Mouse (Mus musculus): Measurements from ENCODE around the gene Prl2b1. TPM values are rescaled to one million over a fixed set of nuclear protein-coding genes. Genes with fewer than 3 reads are reported as not detected.
A peak's percentile ranks its signal among the peaks of the same experiment; 100 is the strongest.

Prl2b1 gene
- polyA plus RNA-seq (2014; fragmentation: Nextera tagmentation; extraction: Ambion mirVana) = not detected in 2 replicates

GRCm38 (mm10) chr13:27390746-27391145, at the start of gene Prl2b1:
Gene Prl2b1 (minus strand): TSS chr13:27390846.
- no peaks in the 10 kb centered on the region for H3K27me3 ChIP-seq (ENCODE audit: control insufficient read depth, insufficient read depth, low read length)
- H3K27ac ChIP-seq (ENCODE audit: low read depth, low read length) = no peak within 1 kb of the TSS
- no peak within 1 kb of the TSS for H3K4me2 ChIP-seq
- no peaks in the 10 kb centered on the region for H3K9me3 ChIP-seq (replicated peaks; ENCODE audit: control insufficient read depth, low read length)
- ATAC-seq (replicated peaks; ENCODE audit: insufficient number of reproducible peaks, low FRiP score, low TSS enrichment) = no peak
- H3K36me3 ChIP-seq (ENCODE audit: control insufficient read depth, insufficient read depth, low read length) = no peaks in the 10 kb centered on the region
- H3K4me1 ChIP-seq (ENCODE audit: control insufficient read depth, insufficient read depth, low read length) = no peaks in the 10 kb centered on the region
- WGBS (ENCODE audit: insufficient replicate concordance) = 67% methylated on average over 6 of the region's 6 CpGs
- no peak within 1 kb of the TSS for H3K9ac ChIP-seq (ENCODE audit: low read depth, low read length)
- H3K4me3 ChIP-seq (ENCODE audit: low read depth, low read length) = no peak within 1 kb of the TSS

GRCm38 (mm10) chr13:27438588-27438987, 47.9 kb upstream of the Prl2b1 start, which contains the start of gene Prl8a6:
Gene Prl8a6 (minus strand): TSS chr13:27438688.
- Histone ChIP-seq H3K4me3 (ENCODE audit: low read depth, low read length) (no peak within 1 kb of the TSS), H3K27me3 (ENCODE audit: control insufficient read depth, insufficient read depth, low read length) (no peaks in the 10 kb centered on the region), H3K4me2 (no peak within 1 kb of the TSS), H3K9ac (ENCODE audit: low read depth, low read length) (no peak within 1 kb of the TSS), H3K9me3 (replicated peaks; ENCODE audit: control insufficient read depth, low read length) (no peaks in the 10 kb centered on the region), H3K36me3 (ENCODE audit: control insufficient read depth, insufficient read depth, low read length) (no peaks in the 10 kb centered on the region), H3K4me1 (ENCODE audit: control insufficient read depth, insufficient read depth, low read length) (no peaks in the 10 kb centered on the region), H3K27ac (ENCODE audit: low read depth, low read length) (no peak within 1 kb of the TSS)
- WGBS (ENCODE audit: insufficient replicate concordance) = 72% methylated on average over 3 of the region's 3 CpGs
- no peak for ATAC-seq (replicated peaks; ENCODE audit: insufficient number of reproducible peaks, low FRiP score, low TSS enrichment)

GRCm38 (mm10) chr13:27433159-27433558, 42.5 kb upstream of the Prl2b1 start:
- Histone ChIP-seq H3K4me3 (ENCODE audit: low read depth, low read length) (no peak overlapping the region), H3K36me3 (ENCODE audit: control insufficient read depth, insufficient read depth, low read length) (no peaks in the 10 kb centered on the region), H3K4me2 (no peak overlapping the region), H3K27ac (ENCODE audit: low read depth, low read length) (no peak overlapping the region), H3K4me1 (ENCODE audit: control insufficient read depth, insufficient read depth, low read length) (no peaks in the 10 kb centered on the region), H3K9me3 (replicated peaks; ENCODE audit: control insufficient read depth, low read length) (no peaks in the 10 kb centered on the region), H3K9ac (ENCODE audit: low read depth, low read length) (no peak overlapping the region), H3K27me3 (ENCODE audit: control insufficient read depth, insufficient read depth, low read length) (no peaks in the 10 kb centered on the region)
- 76% methylated on average over 1 of the region's 1 CpGs for WGBS (ENCODE audit: insufficient replicate concordance)
- no peak for ATAC-seq (replicated peaks; ENCODE audit: insufficient number of reproducible peaks, low FRiP score, low TSS enrichment)

- Histone ChIP-seq H3K9ac (ENCODE audit: low read depth, low read length) (no peak overlapping the region), H3K4me2 (no peak overlapping the region)
- no peak for ATAC-seq (replicated peaks; ENCODE audit: insufficient number of reproducible peaks, low FRiP score, low TSS enrichment)
Measured at GRCm38 (mm10) chr13:27413640-27414039, 23.0 kb upstream of the Prl2b1 start.

GRCm38 (mm10) chr13:27399061-27399724, 8.5 kb upstream of the Prl2b1 start:
- Histone ChIP-seq H3K4me3 (ENCODE audit: low read depth, low read length) (no peak overlapping the region), H3K27ac (ENCODE audit: low read depth, low read length) (no peak overlapping the region), H3K27me3 (ENCODE audit: control insufficient read depth, insufficient read depth, low read length) (no peaks in the 10 kb centered on the region), H3K9me3 (replicated peaks; ENCODE audit: control insufficient read depth, low read length) (no peaks in the 10 kb centered on the region), H3K9ac (ENCODE audit: low read depth, low read length) (no peak overlapping the region), H3K4me1 (ENCODE audit: control insufficient read depth, insufficient read depth, low read length) (no peaks in the 10 kb centered on the region), H3K4me2 (no peak overlapping the region), H3K36me3 (ENCODE audit: control insufficient read depth, insufficient read depth, low read length) (no peaks in the 10 kb centered on the region)
- no peak for ATAC-seq (replicated peaks; ENCODE audit: insufficient number of reproducible peaks, low FRiP score, low TSS enrichment)
- 83% methylated on average over 7 of the region's 7 CpGs for WGBS (ENCODE audit: insufficient replicate concordance)

More at GRCm38 (mm10) chr13:27413640-27414039, 23.0 kb upstream of the Prl2b1 start:
- Histone ChIP-seq H3K9me3 (replicated peaks; ENCODE audit: control insufficient read depth, low read length) (no peaks in the 10 kb centered on the region), H3K4me3 (ENCODE audit: low read depth, low read length) (no peak overlapping the region), H3K36me3 (ENCODE audit: control insufficient read depth, insufficient read depth, low read length) (no peaks in the 10 kb centered on the region), H3K4me1 (ENCODE audit: control insufficient read depth, insufficient read depth, low read length) (no peaks in the 10 kb centered on the region), H3K27ac (ENCODE audit: low read depth, low read length) (no peak overlapping the region), H3K27me3 (ENCODE audit: control insufficient read depth, insufficient read depth, low read length) (no peaks in the 10 kb centered on the region)

GRCm38 (mm10) chr13:27345373-27345772, 45.3 kb downstream of the Prl2b1 start, which contains the start of gene Prl8a2:
Gene Prl8a2 (plus strand): TSS chr13:27345673.
- Histone ChIP-seq H3K4me3 (ENCODE audit: low read depth, low read length) (no peak within 1 kb of the TSS), H3K4me1 (ENCODE audit: control insufficient read depth, insufficient read depth, low read length) (no peaks in the 10 kb centered on the region), H3K9ac (ENCODE audit: low read depth, low read length) (no peak within 1 kb of the TSS), H3K27ac (ENCODE audit: low read depth, low read length) (no peak within 1 kb of the TSS), H3K27me3 (ENCODE audit: control insufficient read depth, insufficient read depth, low read length) (no peaks in the 10 kb centered on the region), H3K4me2 (no peak within 1 kb of the TSS), H3K9me3 (replicated peaks; ENCODE audit: control insufficient read depth, low read length) (no peaks in the 10 kb centered on the region), H3K36me3 (ENCODE audit: control insufficient read depth, insufficient read depth, low read length) (no peaks in the 10 kb centered on the region)
- WGBS (ENCODE audit: insufficient replicate concordance) = 67% methylated on average over 2 of the region's 2 CpGs
- ATAC-seq (replicated peaks; ENCODE audit: insufficient number of reproducible peaks, low FRiP score, low TSS enrichment) = no peak

GRCm38 (mm10) chr13:27342733-27343275, 47.8 kb downstream of the Prl2b1 start:
- Histone ChIP-seq H3K9ac (ENCODE audit: low read depth, low read length) (no peak overlapping the region), H3K27me3 (ENCODE audit: control insufficient read depth, insufficient read depth, low read length) (no peaks in the 10 kb centered on the region), H3K27ac (ENCODE audit: low read depth, low read length) (no peak overlapping the region; the same call in 1 of the 2 replicates), H3K4me1 (ENCODE audit: control insufficient read depth, insufficient read depth, low read length) (no peaks in the 10 kb centered on the region), H3K4me2 (no peak overlapping the region), H3K36me3 (ENCODE audit: control insufficient read depth, insufficient read depth, low read length) (no peaks in the 10 kb centered on the region), H3K4me3 (ENCODE audit: low read depth, low read length) (no peak overlapping the region), H3K9me3 (replicated peaks; ENCODE audit: control insufficient read depth, low read length) (no peaks in the 10 kb centered on the region)
- 27% methylated on average over 3 of the region's 3 CpGs for WGBS (ENCODE audit: insufficient replicate concordance)
- ATAC-seq (replicated peaks; ENCODE audit: insufficient number of reproducible peaks, low FRiP score, low TSS enrichment) = peak; percentile 49; the same call in 1 of the 2 replicates

- H3K36me3 ChIP-seq (ENCODE audit: control insufficient read depth, insufficient read depth, low read length) = no peaks in the 10 kb centered on the region
- no peaks in the 10 kb centered on the region for H3K4me1 ChIP-seq (ENCODE audit: control insufficient read depth, insufficient read depth, low read length)
- WGBS (ENCODE audit: insufficient replicate concordance) = 85% methylated on average over 1 of the region's 1 CpGs
- H3K4me2 ChIP-seq = no peak overlapping the region
- H3K27me3 ChIP-seq (ENCODE audit: control insufficient read depth, insufficient read depth, low read length) = no peaks in the 10 kb centered on the region
- H3K9ac ChIP-seq (ENCODE audit: low read depth, low read length) = no peak overlapping the region
- H3K9me3 ChIP-seq (replicated peaks; ENCODE audit: control insufficient read depth, low read length) = no peaks in the 10 kb centered on the region
- no peak for ATAC-seq (replicated peaks; ENCODE audit: insufficient number of reproducible peaks, low FRiP score, low TSS enrichment)
- no peak overlapping the region for H3K4me3 ChIP-seq (ENCODE audit: low read depth, low read length)
- no peak overlapping the region for H3K27ac ChIP-seq (ENCODE audit: low read depth, low read length)
Measured at GRCm38 (mm10) chr13:27334989-27335388, 55.7 kb downstream of the Prl2b1 start.

Data from heart, embryonic 11.5 days (tissue).